Mouse (Mus musculus): ENCODE results near the gene Tekt1. TPM values are rescaled to one million over a fixed set of nuclear protein-coding genes. Genes with fewer than 3 reads are reported as not detected.

The Tekt1 gene
- total and polyA plus RNA-seq, 3 experiments = 0.08 TPM; not detected in 2

DNA sequence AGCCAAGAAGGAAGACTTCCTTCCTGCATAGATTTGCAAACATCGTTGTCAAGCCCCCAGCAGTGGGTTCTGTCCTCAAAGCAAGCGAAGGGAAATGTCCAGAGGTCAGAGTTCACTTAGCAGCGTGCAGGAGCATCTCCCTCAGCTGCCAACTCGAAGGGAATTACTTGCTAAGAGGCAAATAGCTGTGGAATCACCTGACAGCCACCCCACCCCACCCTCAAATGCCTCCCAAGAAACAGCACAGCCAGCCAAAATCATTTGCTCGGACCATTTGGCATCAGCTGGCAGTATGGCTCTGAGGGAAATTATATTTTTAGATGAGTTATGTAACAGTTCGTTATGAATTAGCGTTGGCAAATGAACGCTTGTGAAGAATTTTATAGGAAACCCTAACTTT is 13.2 kb downstream of the Tekt1 start:
- Histone ChIP-seq H3K27me3 (replicated peaks) (peaks cover 9% of the 10 kb centered on the region), H3K36me3 (replicated peaks in 1 of 2; ENCODE audit: control insufficient read depth in 1 of 2, insufficient read depth in 1 of 2, low read length in 1 of 2) (no peaks in the 10 kb centered on the region), H3K9ac (ENCODE audit: insufficient read depth, low read depth) (no peak overlapping the region), H3K27ac (ENCODE audit: insufficient read depth, low read depth) (no peak overlapping the region), H3K4me2 (ENCODE audit: insufficient read depth, low read depth, poor library complexity, severe bottlenecking) (no peak overlapping the region), H3K79me2 (replicated peaks; ENCODE audit: control insufficient read depth, extremely low read depth, insufficient read depth, poor library complexity, severe bottlenecking) (no peaks in the 10 kb centered on the region), H3K4me1 (ENCODE audit: control insufficient read depth in 1 of 2, insufficient read depth in 2 of 2) (peaks cover 0 to 3% of the 10 kb centered on the region in 2 experiments; a peak in 1 of 4 replicates), H3K9me3 (replicated peaks; ENCODE audit: low read length) (peaks cover 2% of the 10 kb centered on the region), H3K4me3 (replicated peaks in 1 of 3; ENCODE audit: low read depth in 2 of 3, low read length in 2 of 3, poor library complexity in 1 of 3) (no peak overlapping the region)
- DNase-seq (ENCODE audit: extremely low read depth) = no peak
- dilution Hi-C loops (cut with MboI; ENCODE audit: extremely low pct_ligation_motif_present, extremely low pct_unique_long_range_greater_than_20kb, low sequenced_read_pairs) = no loop called here
- in situ Hi-C loops (cut with MboI; ENCODE audit: low pct_ligation_motif_present, low pct_unique_long_range_greater_than_20kb, low sequenced_read_pairs) = no loop called here
- TF ChIP-seq UBTF (IDR thresholded peaks at IDR 0.05; ENCODE audit: low read depth, low read length) (no peak), ELF1 (IDR thresholded peaks at IDR 0.05; ENCODE audit: low read depth, low read length) (no peak), TBP (conservative IDR thresholded peaks at IDR 0.05; ENCODE audit: low read depth, low read length) (no peak), POLR2AphosphoS2 (IDR thresholded peaks at IDR 0.05; ENCODE audit: low read depth, low read length) (no peak), MAFK (IDR thresholded peaks at IDR 0.05; ENCODE audit: insufficient replicate concordance, low read length) (no peak), CTCF (conservative IDR thresholded peaks at IDR 0.05 in 1 of 2, IDR thresholded peaks at IDR 0.05 in 1 of 2; ENCODE audit: low read depth in 2 of 2, low read length in 2 of 2) (no peak), MYC (IDR thresholded peaks at IDR 0.05; ENCODE audit: low read depth, low read length) (no peak), MAZ (IDR thresholded peaks at IDR 0.05; ENCODE audit: low read depth, low read length) (no peak)

DNA sequence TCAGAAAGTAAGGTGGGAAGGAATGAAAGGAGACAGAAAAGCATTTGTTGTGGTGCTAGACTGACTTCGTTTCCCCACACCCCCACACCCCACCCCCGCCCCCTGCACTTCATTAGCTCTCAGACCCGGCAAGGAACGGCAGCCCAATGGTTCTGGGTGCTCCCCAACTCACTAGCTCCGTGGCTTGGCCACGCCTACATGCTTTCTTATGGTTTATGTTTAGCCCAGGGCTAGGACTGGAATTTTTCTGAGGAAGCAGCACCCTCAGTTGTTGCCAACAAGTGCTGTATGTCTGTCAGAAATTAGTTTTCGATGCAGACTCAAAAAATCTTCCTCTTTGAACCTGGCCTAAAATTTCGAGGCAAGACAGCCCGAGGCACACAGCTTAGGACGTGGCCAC is 13.7 kb downstream of the Tekt1 start:
- H3K36me3 ChIP-seq (replicated peaks in 1 of 2; ENCODE audit: control insufficient read depth in 1 of 2, insufficient read depth in 1 of 2, low read length in 1 of 2) = no peaks in the 10 kb centered on the region
- peaks cover 9% of the 10 kb centered on the region for H3K27me3 ChIP-seq (replicated peaks)
- no peak for TF ChIP-seq ETS1 (conservative IDR thresholded peaks at IDR 0.05; ENCODE audit: low read depth, low read length)
- TF ChIP-seq ELF1 (IDR thresholded peaks at IDR 0.05; ENCODE audit: low read depth, low read length) = no peak
- TF ChIP-seq ZC3H11A (IDR thresholded peaks at IDR 0.05; ENCODE audit: low read depth, low read length) = no peak
- TF ChIP-seq ZNF384 (IDR thresholded peaks at IDR 0.05; ENCODE audit: low read depth, low read length) = no peak
- TF ChIP-seq CHD1 (IDR thresholded peaks at IDR 0.05; ENCODE audit: low read depth, low read length) = no peak
- TF ChIP-seq MAZ (IDR thresholded peaks at IDR 0.05; ENCODE audit: low read depth, low read length) = no peak
- no peak for TF ChIP-seq MXI1 (IDR thresholded peaks at IDR 0.05; ENCODE audit: low read depth, low read length)
- TF ChIP-seq RAD21 (IDR thresholded peaks at IDR 0.05; ENCODE audit: low read depth, low read length) = no peak
- TF ChIP-seq E2F4 (IDR thresholded peaks at IDR 0.05; ENCODE audit: insufficient replicate concordance, low read depth, low read length) = no peak
- no peak for TF ChIP-seq USF1 (IDR thresholded peaks at IDR 0.05; ENCODE audit: low read depth, low read length)
- TF ChIP-seq KAT2A (IDR thresholded peaks at IDR 0.05; ENCODE audit: insufficient replicate concordance, low read length) = no peak
- TF ChIP-seq GABPA (IDR thresholded peaks at IDR 0.05; ENCODE audit: insufficient replicate concordance, low read depth, low read length) = no peak
- no peak for TF ChIP-seq MAX (IDR thresholded peaks at IDR 0.05; ENCODE audit: low read length)
- TF ChIP-seq CHD2 (IDR thresholded peaks at IDR 0.05; ENCODE audit: low read length) = no peak
- no peak for TF ChIP-seq PAX5 (IDR thresholded peaks at IDR 0.05; ENCODE audit: low read length)
- TF ChIP-seq NELFE (IDR thresholded peaks at IDR 0.05; ENCODE audit: low read depth, low read length) = no peak
- no peak overlapping the region for H3K27ac ChIP-seq (ENCODE audit: insufficient read depth, low read depth)
- no peak overlapping the region for H3K4me3 ChIP-seq (replicated peaks in 1 of 3; ENCODE audit: low read depth in 2 of 3, low read length in 2 of 3, poor library complexity in 1 of 3)
- H3K4me1 ChIP-seq (ENCODE audit: control insufficient read depth in 1 of 2, insufficient read depth in 2 of 2) = peaks cover 0 to 3% of the 10 kb centered on the region in 2 experiments; a peak in 1 of 4 replicates
- in situ Hi-C loops (cut with MboI; ENCODE audit: low pct_ligation_motif_present, low pct_unique_long_range_greater_than_20kb, low sequenced_read_pairs) = no loop called here
- no peak overlapping the region for H3K4me2 ChIP-seq (ENCODE audit: insufficient read depth, low read depth, poor library complexity, severe bottlenecking)
- no peak for DNase-seq (ENCODE audit: extremely low read depth)
- H3K79me2 ChIP-seq (replicated peaks; ENCODE audit: control insufficient read depth, extremely low read depth, insufficient read depth, poor library complexity, severe bottlenecking) = no peaks in the 10 kb centered on the region
- dilution Hi-C loops (cut with MboI; ENCODE audit: extremely low pct_ligation_motif_present, extremely low pct_unique_long_range_greater_than_20kb, low sequenced_read_pairs) = no loop called here
- peaks cover 2% of the 10 kb centered on the region for H3K9me3 ChIP-seq (replicated peaks; ENCODE audit: low read length)
- no peak overlapping the region for H3K9ac ChIP-seq (ENCODE audit: insufficient read depth, low read depth)

All from CH12.LX (cell line).